Mouse (Mus musculus) kidney, postnatal 4 days (tissue): ENCODE measurements around the gene Akap14.
"Not testable (repeated sequence)": the region's sequence is repeated elsewhere in the genome, so short reads cannot be mapped to it uniquely, and the experiment has no call there.

Source experiments
- DNase-seq, 2 experiments: peaks; one replicate each; pipeline ENCODE4 v3.0.0; 2021; ENCODE audit warnings: mixed read lengths in 2 of 2

The Akap14 gene

GRCm38 (mm10) chrX:37168742-37169141, at the start of gene Akap14:
Gene Akap14, minus strand, starts transcription at chrX:37168842.
- DNase-seq = no peak

DNA sequence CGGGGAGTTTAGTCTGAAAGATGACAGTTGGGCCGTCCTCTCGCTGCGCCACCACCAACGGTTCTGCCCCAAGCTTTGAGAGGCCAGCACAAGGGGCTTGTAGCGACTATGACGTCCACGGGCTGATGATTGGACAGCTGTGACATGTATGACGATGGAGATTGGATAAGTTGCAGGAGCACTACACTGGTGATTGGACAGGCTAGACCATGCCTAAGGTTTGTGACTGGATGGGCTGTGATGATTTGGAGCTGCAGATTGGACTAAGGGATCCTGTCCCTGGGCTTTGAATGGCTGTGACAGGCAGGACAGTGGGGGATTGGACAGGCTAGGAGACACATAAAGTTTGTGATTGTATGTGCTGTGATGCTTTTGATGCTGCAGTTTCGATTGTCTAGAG, 42.3 kb upstream of the Akap14 start, which contains the start of gene Gm9:
Gene Gm9, minus strand, starts transcription at position 101 of the 400 bp plus-strand sequence.
- no peak for DNase-seq

- DNase-seq = no peak
Observed at GRCm38 (mm10) chrX:37198676-37199075, 30.0 kb upstream of the Akap14 start.

GRCm38 (mm10) chrX:37191744-37192379, 23.2 kb upstream of the Akap14 start:
- peak; percentile 5 to 11 for DNase-seq

DNA sequence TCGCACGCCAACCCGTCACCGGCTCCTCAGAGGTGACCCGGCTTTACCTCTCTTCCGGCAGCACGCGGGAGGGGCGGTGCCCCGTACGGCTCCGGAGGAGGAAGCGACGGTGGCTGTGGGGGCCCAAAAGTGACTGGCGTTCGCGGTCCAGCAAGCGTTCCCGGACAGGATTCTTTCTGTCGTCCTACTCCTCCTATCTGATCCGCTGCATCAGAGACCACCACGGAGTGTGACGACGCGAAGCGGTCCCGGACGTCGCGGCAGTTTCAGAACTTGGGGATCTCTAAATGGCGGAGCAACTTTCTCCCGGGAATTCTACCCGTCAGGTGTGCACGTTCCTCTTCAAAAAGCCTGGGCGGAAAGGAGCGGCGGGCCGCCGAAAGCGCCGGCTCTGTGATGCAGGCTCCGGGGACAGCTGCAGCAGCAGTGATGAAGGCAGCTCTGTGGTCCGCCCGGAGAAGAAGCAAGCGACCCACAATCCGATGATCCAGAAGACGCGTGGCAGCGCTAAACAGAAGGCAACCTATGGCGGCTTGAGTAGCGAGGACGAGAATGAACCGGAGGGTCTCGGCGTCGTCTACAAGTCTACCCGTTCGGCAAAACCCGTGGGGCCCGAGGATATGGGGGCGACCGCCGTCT, 22.6 kb upstream of the Akap14 start, which contains the start of the genes Ndufa1 and Rnf113a1:
Gene Ndufa1, minus strand, starts transcription at position 59 of the 639 bp plus-strand sequence.
Gene Rnf113a1, plus strand, starts transcription at position 141 of the 639 bp plus-strand sequence.
- DNase-seq = peak; percentile 88 to 92

- DNase-seq = no peak
Observed at GRCm38 (mm10) chrX:37190755-37191104, 22.1 kb upstream of the Akap14 start.

DNA sequence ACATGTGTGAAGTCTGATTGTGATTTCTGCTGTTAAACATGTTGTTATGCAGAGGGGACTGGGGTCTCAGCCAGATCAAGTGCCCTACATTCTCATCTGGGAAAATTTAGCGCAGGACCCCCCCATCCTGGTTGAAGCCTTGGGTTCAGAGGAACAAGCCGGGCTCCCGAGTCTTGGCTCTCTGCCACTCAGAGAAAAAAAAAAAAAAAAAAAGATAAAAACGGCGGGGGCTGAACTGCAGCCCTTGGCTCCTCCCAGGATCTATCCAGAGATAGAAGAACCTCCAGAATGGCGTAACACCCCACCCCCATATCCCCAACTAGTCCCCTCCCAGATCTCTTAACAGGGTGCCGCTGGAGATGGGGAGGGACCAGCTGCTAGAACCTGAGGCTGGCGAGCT, 15.8 kb upstream of the Akap14 start:
- DNase-seq = not testable (repeated sequence)

DNA sequence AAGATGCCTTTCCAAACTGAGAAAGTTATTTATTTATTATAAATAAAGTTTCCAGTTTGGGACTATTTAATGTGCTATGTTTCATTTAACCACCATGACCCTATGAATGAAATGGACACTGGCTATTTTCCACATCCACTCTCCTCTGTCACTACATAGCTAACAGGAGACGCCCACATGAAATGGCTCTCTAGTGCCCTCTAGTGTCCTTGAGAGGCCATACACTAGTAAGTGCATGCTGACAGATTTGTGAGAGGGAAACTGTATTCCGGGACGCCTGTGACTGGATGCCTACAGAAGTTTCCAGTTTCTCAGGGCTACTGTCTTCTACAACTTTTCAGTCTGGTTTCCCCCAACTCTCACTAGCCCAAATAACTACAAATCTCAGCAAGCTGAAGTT, 1.6 kb downstream of the Akap14 start:
- DNase-seq = peak; percentile 25 to 49

GRCm38 (mm10) chrX:37163115-37163514, 5.5 kb downstream of the Akap14 start:
- DNase-seq = no peak

DNA sequence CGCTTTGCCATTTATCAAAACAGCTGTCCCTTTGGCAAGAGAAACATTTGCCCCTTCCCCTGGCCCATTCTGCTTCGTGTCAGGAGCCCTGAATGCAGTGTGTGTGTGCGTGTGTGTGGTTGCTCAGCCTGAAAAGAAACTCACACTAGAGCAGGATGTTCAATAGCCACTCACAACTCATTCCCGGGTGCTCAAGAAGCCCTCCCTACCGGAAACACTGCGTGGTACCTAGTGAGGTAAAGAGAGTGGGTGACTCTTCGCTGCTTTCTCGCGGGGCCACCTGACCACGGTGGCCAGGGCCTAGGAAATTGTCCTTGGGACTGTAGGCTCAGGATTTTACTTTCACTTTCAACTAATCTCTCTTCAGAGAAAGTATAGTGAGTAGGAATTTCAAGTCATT, 7.5 kb downstream of the Akap14 start:
- DNase-seq = no peak

- peak in 1 of 2 experiments; percentile 4 for DNase-seq
Observed at GRCm38 (mm10) chrX:37157839-37158238, 10.8 kb downstream of the Akap14 start.

DNA sequence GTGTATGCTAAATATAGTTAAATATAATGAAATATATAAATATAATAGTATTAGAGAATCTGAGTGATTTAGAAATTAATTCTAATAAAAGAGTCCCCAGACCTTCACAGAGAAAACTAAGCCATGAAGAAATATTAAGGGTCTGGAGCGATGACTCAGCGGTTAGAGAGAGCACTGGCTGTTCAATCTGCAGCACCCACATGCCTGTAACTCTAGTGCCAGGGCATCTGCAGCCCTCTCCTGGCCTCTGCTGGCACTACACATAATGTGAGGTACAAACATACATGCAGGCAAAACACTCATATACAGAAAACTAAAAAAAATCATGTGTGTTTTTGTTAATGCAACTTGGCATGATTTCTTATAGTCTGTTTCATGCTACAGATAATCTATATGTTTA, 23.7 kb downstream of the Akap14 start:
- peak; percentile 27 to 33 for DNase-seq

- DNase-seq = not testable (repeated sequence)
Observed at GRCm38 (mm10) chrX:37144498-37144897, 24.1 kb downstream of the Akap14 start.

DNA sequence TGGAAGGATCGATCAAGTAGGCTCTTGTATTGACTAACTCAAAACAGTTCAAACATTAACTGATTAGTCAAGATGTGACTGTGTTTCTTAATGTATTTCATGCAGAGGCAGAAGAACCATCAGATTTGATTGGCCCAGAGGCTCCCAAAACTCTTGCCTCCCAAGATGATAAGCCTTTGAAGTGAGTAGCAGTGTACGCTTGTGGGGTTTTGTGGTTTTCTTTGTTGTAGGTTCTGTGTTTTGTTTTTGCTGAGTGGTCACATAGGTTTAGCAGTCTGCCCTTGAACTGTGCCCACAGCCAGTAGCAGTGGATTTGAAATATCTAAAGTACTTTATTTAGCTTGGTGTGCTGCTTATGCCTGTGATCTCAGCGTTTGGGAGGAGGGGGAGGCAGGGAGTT, 26.9 kb downstream of the Akap14 start:
- no peak for DNase-seq

DNA sequence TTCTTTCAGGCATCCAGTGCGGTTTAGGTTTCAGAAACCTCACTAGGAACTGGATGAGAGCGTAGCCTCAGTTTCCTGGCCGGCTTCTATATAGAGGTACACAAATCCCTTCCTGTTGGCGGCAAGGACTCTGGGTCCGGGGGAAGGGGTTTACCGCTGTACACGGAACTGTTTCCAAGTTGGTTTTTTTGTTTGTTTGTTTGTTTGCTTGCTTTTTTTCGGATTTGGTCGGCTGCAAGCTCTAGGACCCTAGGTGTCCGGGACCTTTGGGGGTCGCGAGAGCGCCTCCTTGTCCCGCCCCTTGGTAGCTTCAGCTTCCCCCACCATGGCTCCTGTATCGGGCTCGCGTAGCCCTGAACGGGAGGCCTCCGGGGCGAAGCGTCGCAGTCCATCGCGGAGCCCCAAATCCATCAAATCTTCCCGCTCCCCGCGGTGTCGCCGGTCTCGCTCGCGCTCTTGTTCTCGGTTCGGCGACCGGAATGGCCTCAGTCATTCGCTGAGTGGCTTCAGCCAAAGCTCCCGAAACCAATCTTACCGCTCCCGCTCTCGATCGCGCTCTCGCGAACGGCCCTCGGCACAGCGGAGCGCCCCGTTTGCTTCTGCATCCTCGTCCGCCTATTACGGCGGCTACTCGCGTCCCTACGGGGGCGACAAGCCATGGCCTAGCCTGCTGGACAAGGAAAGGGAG, 41.8 kb downstream of the Akap14 start, which contains the start of gene Nkap:
Gene Nkap, plus strand, starts transcription at position 125 of the 688 bp plus-strand sequence.
- peak; percentile 79 to 84 for DNase-seq

DNA sequence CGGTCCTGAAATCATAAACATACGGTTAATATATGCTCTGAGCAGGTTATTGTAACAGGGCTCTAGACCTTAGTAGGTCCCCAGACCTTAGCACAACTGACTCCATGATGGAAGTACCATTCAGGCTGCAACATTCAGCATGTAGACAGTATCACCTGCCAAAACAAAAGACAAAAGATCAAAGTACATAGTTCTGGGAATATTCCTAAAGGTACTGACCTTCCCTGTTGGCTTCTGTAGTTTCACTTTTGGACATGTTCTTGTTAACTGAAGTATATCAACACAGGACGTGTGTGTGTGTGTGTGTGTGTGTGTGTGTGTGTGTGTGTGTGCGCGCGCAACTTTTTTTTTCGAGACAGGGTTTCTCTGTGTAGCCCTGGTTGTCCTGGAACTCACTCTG, 43.1 kb downstream of the Akap14 start:
- DNase-seq = no peak

DNA sequence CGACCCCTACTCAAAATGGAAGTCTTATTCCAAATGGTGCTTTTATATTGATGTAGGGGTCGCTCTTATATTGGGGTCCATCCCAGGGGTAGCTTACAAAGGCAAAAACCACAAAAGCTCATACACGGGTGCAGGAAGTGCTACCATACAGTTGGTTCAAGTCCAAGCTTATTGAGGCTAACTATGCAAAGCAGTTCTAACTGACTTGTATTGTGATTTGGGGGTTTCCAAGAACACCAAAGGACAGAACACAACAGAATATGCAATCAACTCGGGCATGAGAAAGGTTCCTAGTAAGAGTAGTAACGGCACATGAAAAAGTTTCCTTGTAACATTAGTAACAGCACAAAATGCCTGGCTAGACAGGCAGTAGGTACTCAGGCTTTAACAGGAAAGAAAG, 48.4 kb downstream of the Akap14 start:
- no peak for DNase-seq

DNA sequence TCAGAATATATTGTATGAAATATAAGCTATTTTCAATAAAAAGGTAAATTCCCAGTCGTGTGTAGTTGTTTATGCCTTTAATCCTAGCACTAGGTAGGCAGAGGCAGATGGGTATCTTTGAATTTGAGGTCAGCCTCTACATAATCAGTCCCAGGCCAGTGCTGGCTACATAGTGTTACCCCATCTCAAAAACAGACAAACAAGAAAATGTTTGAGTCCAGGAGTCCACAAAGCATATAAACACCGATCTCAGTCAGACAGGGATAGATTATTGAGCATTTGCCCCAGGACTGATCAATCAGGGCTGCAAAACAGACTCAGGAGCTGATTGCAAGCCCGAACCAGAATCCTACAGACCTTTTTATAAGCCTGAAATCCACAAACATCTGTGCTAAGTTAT, 49.1 kb downstream of the Akap14 start:
- DNase-seq = no peak

DNA sequence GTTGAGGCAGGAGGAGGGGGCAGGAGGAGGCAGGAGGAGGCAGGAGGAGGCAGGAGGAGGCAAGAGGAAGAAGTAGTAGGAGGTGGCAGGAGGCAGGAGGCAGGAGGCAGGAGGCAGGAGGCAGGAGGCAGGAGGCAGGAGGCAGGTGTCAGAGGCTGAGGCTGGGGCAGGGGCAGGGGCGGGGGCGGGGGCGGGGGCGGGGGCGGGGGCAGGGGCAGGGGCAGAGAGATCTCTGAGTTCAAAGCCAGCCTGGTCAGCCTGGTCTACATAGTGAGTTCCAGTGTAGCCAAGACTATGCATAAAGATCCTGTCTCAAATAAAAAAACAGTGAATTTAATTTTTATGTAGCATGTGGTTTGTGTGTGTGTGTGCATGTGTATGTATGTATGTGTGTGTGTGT, 51.6 kb downstream of the Akap14 start:
- DNase-seq = no peak

GRCm38 (mm10) chrX:37110881-37111193, 57.8 kb downstream of the Akap14 start:
- no peak for DNase-seq

DNA sequence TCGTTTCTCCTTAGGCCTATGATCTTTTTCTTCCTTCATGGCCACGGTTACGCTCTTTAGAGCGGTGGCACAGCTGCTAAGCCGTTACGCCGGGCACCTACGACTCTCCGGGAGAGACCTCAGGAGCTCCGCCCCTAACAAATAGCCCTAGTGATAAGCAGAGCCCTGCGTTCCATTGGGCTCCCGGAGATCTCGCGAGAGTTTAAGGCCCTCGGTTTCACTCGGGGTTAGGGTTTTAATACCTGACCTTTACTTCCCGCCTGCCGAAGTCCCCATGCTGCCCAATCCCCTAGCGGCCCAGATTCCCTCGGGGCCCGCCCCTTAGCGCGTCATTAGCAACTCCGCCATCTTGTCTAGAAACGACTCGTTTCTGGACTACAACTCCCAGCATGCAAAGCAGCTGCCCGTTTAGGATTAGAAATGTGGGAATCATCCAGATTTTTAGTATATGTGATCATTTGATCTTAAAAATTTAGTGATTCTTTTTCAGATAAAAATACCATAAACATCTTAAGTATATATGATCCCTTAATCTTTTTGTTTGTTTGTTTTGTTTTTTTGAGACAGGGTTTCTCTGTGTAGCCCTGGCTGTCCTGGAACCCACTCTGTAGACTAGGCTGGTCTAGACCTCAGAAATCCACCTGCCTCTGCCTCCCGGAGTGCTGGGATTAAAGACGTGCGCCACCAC, 58.3 kb downstream of the Akap14 start, which contains the start of gene Upf3b:
Gene Upf3b, minus strand, starts transcription at position 130 of the 688 bp plus-strand sequence.
- peak; percentile 93 to 95 for DNase-seq

DNA sequence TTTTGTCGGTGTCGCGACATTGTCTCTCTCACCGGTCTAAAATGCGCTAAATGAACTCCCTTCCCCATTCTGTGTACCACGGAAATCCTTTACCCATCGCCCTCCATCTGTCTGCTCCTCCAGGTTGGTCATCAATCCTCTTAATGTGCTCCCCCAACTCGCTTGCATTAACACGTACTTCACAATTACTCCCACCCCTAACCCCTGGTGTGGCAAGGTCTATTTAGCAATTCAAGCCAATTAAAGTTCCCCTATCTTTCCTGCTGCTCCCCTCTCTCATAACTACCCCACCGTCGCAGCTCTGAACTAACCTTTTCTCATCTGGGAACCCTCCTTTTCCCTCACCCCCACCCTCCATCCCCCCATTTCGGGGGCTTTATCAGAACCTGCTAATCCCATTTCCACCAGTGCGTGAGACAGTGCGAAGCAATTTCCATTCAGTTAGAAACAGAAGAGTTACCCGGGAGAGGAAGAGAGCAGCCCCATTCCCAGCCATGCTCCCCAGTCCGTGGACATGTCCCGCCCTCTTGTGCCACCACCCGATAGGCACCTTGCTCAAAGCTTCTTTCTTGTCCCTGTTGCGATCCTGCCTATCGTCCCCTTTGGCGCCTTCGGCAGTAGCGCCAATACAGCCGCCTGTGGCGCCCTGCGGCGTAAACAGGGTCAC, 59.0 kb downstream of the Akap14 start:
- no peak for DNase-seq

DNA sequence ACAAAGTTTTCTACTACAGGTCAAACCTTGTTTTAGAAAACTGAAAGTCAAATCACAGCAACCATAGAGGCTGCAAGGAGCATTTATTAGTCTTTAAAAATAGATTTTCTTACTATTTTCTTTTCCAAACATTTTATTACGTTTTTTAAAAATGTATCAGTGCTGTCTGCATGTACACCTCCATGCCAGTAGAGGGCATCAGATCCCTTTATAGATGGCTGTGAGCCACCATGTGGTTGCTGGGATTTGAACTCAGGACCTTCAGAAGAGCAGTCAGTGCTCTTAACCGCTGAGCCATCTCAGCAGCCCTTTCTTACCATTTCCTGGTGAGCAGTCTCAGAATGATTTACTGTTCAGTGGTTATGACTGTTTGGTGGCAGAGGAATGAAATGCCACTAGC, 64.8 kb downstream of the Akap14 start:
- no peak for DNase-seq
